Mouse (Mus musculus): Measurements from ENCODE around the gene Prss56. TPM values are rescaled to one million over a fixed set of nuclear protein-coding genes. Genes with fewer than 3 reads are reported as not detected.

Gene Prss56
- total and polyA plus RNA-seq, 3 experiments: not detected

- Histone ChIP-seq H3K9ac (ENCODE audit: insufficient read depth, low read depth) (no peak overlapping the region), H3K4me3 (replicated peaks in 1 of 3; ENCODE audit: low read depth in 2 of 3, low read length in 2 of 3, poor library complexity in 1 of 3) (no peak overlapping the region), H3K4me2 (ENCODE audit: insufficient read depth, low read depth, poor library complexity, severe bottlenecking) (no peak overlapping the region), H3K9me3 (replicated peaks; ENCODE audit: low read length) (peaks cover 9% of the 10 kb centered on the region), H3K27ac (ENCODE audit: insufficient read depth, low read depth) (no peak overlapping the region), H3K4me1 (ENCODE audit: control insufficient read depth in 1 of 2, insufficient read depth in 2 of 2) (no peaks in the 10 kb centered on the region), H3K27me3 (replicated peaks) (peaks cover 57% of the 10 kb centered on the region), H3K36me3 (replicated peaks in 1 of 2; ENCODE audit: control insufficient read depth in 1 of 2, insufficient read depth in 1 of 2, low read length in 1 of 2) (no peaks in the 10 kb centered on the region), H3K79me2 (replicated peaks; ENCODE audit: control insufficient read depth, extremely low read depth, insufficient read depth, poor library complexity, severe bottlenecking) (no peaks in the 10 kb centered on the region)
- TF ChIP-seq MAX (IDR thresholded peaks at IDR 0.05; ENCODE audit: low read length) (no peak), POLR2AphosphoS2 (IDR thresholded peaks at IDR 0.05; ENCODE audit: low read depth, low read length) (no peak), USF1 (IDR thresholded peaks at IDR 0.05; ENCODE audit: low read depth, low read length) (no peak), SMC3 (IDR thresholded peaks at IDR 0.05; ENCODE audit: low read depth, low read length) (no peak), POLR2A (IDR thresholded peaks at IDR 0.05; ENCODE audit: low read depth, low read length) (no peak), PAX5 (IDR thresholded peaks at IDR 0.05; ENCODE audit: low read length) (no peak), ELF1 (IDR thresholded peaks at IDR 0.05; ENCODE audit: low read depth, low read length) (no peak), RCOR1 (conservative IDR thresholded peaks at IDR 0.05; ENCODE audit: low read depth, low read length) (no peak), MEF2A (IDR thresholded peaks at IDR 0.05; ENCODE audit: borderline replicate concordance, low read depth, low read length) (no peak), MXI1 (IDR thresholded peaks at IDR 0.05; ENCODE audit: low read depth, low read length) (no peak), MAFK (IDR thresholded peaks at IDR 0.05; ENCODE audit: insufficient replicate concordance, low read length) (no peak), CHD1 (IDR thresholded peaks at IDR 0.05; ENCODE audit: low read depth, low read length) (no peak), IRF4 (IDR thresholded peaks at IDR 0.05; ENCODE audit: low read depth, low read length) (no peak), CHD2 (IDR thresholded peaks at IDR 0.05; ENCODE audit: low read length) (no peak), EP300 (IDR thresholded peaks at IDR 0.05; ENCODE audit: low read length) (no peak), BHLHE40 (IDR thresholded peaks at IDR 0.05; ENCODE audit: low read depth, low read length) (no peak), GABPA (IDR thresholded peaks at IDR 0.05; ENCODE audit: insufficient replicate concordance, low read depth, low read length) (no peak), ZKSCAN1 (IDR thresholded peaks at IDR 0.05; ENCODE audit: borderline replicate concordance, low read depth, low read length) (no peak)
- DNase-seq (ENCODE audit: extremely low read depth): no peak
- in situ Hi-C loops (cut with MboI; ENCODE audit: low pct_ligation_motif_present, low pct_unique_long_range_greater_than_20kb, low sequenced_read_pairs) (no loop called here), dilution Hi-C loops (cut with MboI; ENCODE audit: extremely low pct_ligation_motif_present, extremely low pct_unique_long_range_greater_than_20kb, low sequenced_read_pairs) (no loop called here)
These were observed 33.7 kb upstream of the Prss56 start for GRCm38 (mm10) chr1:87149422-87149821.

- dilution Hi-C loops (cut with MboI; ENCODE audit: extremely low pct_ligation_motif_present, extremely low pct_unique_long_range_greater_than_20kb, low sequenced_read_pairs): no loop called here
- peaks cover 42% of the 10 kb centered on the region for H3K27me3 ChIP-seq (replicated peaks)
- in situ Hi-C loops (cut with MboI; ENCODE audit: low pct_ligation_motif_present, low pct_unique_long_range_greater_than_20kb, low sequenced_read_pairs): no loop called here
These were observed 31.8 kb upstream of the Prss56 start for GRCm38 (mm10) chr1:87151286-87151685.

More at GRCm38 (mm10) chr1:87151286-87151685, 31.8 kb upstream of the Prss56 start:
- Histone ChIP-seq H3K9me3 (replicated peaks; ENCODE audit: low read length) (peaks cover 19% of the 10 kb centered on the region), H3K27ac (ENCODE audit: insufficient read depth, low read depth) (no peak overlapping the region), H3K79me2 (replicated peaks; ENCODE audit: control insufficient read depth, extremely low read depth, insufficient read depth, poor library complexity, severe bottlenecking) (no peaks in the 10 kb centered on the region), H3K4me2 (ENCODE audit: insufficient read depth, low read depth, poor library complexity, severe bottlenecking) (no peak overlapping the region), H3K4me3 (replicated peaks in 1 of 3; ENCODE audit: low read depth in 2 of 3, low read length in 2 of 3, poor library complexity in 1 of 3) (no peak overlapping the region), H3K4me1 (ENCODE audit: control insufficient read depth in 1 of 2, insufficient read depth in 2 of 2) (no peaks in the 10 kb centered on the region), H3K36me3 (replicated peaks in 1 of 2; ENCODE audit: control insufficient read depth in 1 of 2, insufficient read depth in 1 of 2, low read length in 1 of 2) (no peaks in the 10 kb centered on the region), H3K9ac (ENCODE audit: insufficient read depth, low read depth) (no peak overlapping the region)
- TF ChIP-seq JUN (IDR thresholded peaks at IDR 0.05; ENCODE audit: insufficient read depth, low read depth, low read length) (no peak), SMC3 (IDR thresholded peaks at IDR 0.05; ENCODE audit: low read depth, low read length) (no peak), HCFC1 (IDR thresholded peaks at IDR 0.05; ENCODE audit: low read depth, low read length) (no peak), ZC3H11A (IDR thresholded peaks at IDR 0.05; ENCODE audit: low read depth, low read length) (no peak), USF1 (IDR thresholded peaks at IDR 0.05; ENCODE audit: low read depth, low read length) (no peak), TBP (conservative IDR thresholded peaks at IDR 0.05; ENCODE audit: low read depth, low read length) (no peak), POLR2A (IDR thresholded peaks at IDR 0.05; ENCODE audit: low read depth, low read length) (no peak), MAFK (IDR thresholded peaks at IDR 0.05; ENCODE audit: insufficient replicate concordance, low read length) (no peak), JUND (conservative IDR thresholded peaks at IDR 0.05; ENCODE audit: low read depth, low read length) (no peak), SIN3A (IDR thresholded peaks at IDR 0.05; ENCODE audit: low read length) (no peak), CTCF (conservative IDR thresholded peaks at IDR 0.05 in 1 of 2, IDR thresholded peaks at IDR 0.05 in 1 of 2; ENCODE audit: low read depth in 2 of 2, low read length in 2 of 2) (no peak)
- DNase-seq (ENCODE audit: extremely low read depth): no peak
